Mouse (Mus musculus): ENCODE results near the gene Cry1.

DNA sequence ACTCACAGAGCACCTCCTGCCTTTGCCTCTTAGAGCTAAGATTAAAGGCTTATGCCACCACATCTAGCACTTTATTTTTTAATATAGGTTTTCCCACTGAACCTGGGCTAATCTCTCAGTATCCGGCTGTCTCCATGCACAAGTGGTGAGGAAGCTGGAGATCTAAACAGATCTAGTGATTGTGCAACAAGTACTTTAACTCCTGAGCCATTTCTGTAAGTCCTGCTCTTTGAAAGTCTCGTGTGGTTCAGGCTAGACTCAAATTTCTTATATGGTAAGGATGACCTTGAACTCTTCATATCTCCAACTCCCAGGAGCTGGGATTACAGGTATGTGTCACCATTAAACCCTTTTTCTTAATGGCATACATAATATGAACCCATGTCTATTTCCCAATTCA lies 8.2 kb downstream of the Cry1 start:
- no peak for TF ChIP-seq CTCF (IDR thresholded peaks at IDR 0.05; ENCODE audit: low read depth)
- TF ChIP-seq EP300 (optimal IDR thresholded peaks at IDR 0.05), result no peak
